Mouse (Mus musculus): ENCODE data around the gene 2200002D01Rik. TPM values are rescaled to one million over a fixed set of nuclear protein-coding genes. Genes with fewer than 3 reads are reported as not detected.
A peak's percentile ranks its signal among the peaks of the same experiment; 100 is the strongest.

Gene 2200002D01Rik
- 1.1 and 1.5 TPM in 2 replicates for polyA plus RNA-seq (2015; fragmentation: Nextera tagmentation; extraction: Ambion mirVana)

DNA sequence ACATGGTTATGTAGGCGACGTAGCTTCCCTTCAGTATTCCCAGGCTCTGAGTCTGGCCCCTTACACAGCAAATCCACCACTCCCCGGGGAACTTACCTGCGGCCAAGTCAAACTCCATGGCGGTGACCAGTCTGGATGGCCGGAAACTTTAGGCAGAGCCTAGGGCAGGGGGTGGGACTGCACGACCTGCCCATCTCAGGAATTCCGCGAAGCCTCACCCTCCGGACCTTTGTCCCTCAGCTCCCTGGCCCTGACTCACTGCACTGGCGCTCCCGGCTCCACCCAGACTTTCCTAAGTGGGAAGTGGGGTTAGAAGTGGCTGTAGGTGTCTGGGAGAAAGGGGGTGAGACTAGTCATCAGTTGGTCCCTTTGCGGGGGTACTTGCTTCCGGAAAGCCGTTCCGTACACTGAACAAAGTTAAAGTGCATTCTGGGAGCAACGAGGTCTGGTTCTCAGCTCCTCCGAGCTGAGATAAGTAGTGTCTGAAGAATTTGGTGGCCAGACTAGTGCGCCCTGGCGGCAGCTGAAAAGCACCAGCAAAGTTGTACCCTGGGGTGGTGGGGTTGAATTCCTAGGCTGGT lies at the start of gene 2200002D01Rik:
TSS of gene 2200002D01Rik (minus strand) at position 206 of the 581 bp plus-strand sequence.
- Histone ChIP-seq H3K27ac (no peak within 1 kb of the TSS), H3K4me3 (0 out of 2 replicates have a peak within 1 kb of the TSS, but pooled peaks have one; percentile 13), H3K36me3 (replicated peaks) (no peaks in the 10 kb centered on the region), H3K27me3 (replicated peaks) (peaks cover 14% of the 10 kb centered on the region), H3K4me1 (peaks cover 7% of the 10 kb centered on the region; the same call in 1 of the 2 replicates), H3K4me2 (peak within 1 kb of the TSS; percentile 33), H3K9me3 (no peaks in the 10 kb centered on the region), H3K9ac (no peak within 1 kb of the TSS)
- no peak for ATAC-seq (replicated peaks)
- 13% methylated on average over 20 of the region's 20 CpGs for WGBS

DNA sequence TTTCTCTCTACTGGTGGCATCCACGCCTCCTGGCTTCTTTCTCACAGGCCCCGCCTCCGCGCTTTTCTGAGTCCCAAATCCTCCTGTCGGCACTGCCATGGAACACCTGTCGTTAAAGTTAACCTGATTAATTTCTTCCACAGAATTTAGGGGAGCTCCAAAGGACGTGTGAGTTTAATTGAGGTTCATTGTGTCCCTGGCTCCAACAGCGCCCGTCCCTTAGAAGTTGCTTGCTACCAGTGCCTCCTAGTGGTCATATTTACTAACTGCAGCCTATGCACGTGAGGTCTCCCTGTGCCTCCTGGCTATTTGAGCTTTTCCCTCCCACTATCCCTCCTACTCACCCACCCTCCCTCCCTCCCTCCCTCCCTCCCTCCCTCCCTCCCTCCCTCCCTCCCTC lies 48.7 kb upstream of the 2200002D01Rik start:
- H3K27ac ChIP-seq: no peak overlapping the region
- no peaks in the 10 kb centered on the region for H3K36me3 ChIP-seq (replicated peaks)
- no peaks in the 10 kb centered on the region for H3K9me3 ChIP-seq
- 13% methylated on average over 10 of the region's 10 CpGs for WGBS
- no peak overlapping the region for H3K9ac ChIP-seq
- H3K4me3 ChIP-seq: no peak overlapping the region
- ATAC-seq (replicated peaks): no peak
- H3K27me3 ChIP-seq (replicated peaks): no peaks in the 10 kb centered on the region
- H3K4me1 ChIP-seq: peaks cover 11% of the 10 kb centered on the region
- no peak overlapping the region for H3K4me2 ChIP-seq

DNA sequence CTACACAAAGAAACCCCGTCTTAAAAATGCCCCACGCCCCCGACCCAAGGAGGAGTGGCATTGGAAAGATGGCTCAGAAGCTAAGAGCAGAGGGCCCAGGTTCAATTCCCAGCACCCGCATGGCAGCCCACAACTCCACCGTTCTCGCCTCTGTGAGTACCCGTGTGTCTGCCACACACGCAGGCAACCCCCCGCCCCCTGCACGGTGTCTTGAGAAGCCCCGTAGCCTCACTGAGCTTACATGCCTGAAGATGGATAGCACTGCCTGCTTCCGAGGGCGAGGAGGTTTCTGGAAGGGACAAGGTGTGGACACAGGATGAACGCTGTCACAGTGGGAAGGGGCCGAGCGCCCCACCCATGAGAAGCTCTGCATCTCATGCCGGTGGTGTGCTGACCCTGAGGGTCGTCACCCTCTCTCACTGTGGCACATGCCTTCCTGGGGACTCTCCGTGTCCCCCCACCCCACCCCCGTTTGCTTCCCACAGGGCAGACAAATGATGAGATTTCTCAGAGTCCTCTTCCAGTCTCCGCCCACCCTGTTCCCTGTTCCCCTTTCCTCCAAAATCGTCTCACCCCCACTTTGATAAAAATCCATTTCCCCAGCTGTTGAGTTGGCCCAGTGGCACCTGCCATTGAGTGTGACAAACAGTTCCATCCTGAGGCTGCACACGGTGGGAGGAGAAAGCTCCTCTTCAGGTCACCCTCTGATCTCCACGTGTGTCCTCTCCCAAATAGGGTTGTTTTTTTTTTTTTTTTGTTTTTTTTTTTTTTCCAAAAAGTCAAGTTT lies 47.8 kb upstream of the 2200002D01Rik start:
- Histone ChIP-seq H3K36me3 (replicated peaks) (no peaks in the 10 kb centered on the region), H3K27ac (no peak overlapping the region), H3K27me3 (replicated peaks) (no peaks in the 10 kb centered on the region), H3K9me3 (no peaks in the 10 kb centered on the region), H3K4me3 (no peak overlapping the region), H3K9ac (no peak overlapping the region), H3K4me1 (peaks cover 12% of the 10 kb centered on the region), H3K4me2 (no peak overlapping the region)
- no peak for ATAC-seq (replicated peaks)
- 82% methylated on average over 24 of the region's 24 CpGs for WGBS

DNA sequence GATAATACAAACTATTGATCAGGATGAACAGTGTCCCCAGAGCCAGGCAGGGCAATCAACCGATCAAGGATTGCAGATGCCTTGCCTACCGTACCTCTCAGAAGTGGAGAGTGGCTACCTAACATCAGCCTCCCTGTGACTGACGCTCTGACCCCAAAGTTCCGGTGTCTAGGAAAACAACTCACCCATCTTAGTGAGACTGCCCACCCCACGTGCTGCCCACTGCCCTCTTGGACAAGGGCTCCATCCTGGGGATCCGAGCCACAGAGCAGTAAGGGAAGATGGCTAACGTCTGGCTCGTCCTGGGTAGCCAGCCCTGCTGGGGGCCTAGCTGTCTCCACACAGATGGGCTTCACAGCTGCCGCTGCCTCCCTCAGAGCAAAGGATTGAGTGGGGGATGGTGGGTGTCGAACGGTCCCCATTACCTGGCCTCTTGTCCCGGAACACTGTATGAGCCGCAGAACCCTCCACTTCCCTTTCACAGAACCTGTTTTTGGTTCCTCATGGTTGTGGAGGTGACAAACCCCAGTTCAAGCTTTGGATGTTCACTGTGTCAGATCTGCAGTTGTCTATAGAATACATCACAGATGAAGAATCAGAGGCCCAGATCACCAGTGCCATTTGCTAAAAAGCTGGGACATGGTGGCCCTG lies 46.0 kb upstream of the 2200002D01Rik start:
- Histone ChIP-seq H3K36me3 (replicated peaks) (no peaks in the 10 kb centered on the region), H3K27me3 (replicated peaks) (no peaks in the 10 kb centered on the region), H3K9ac (no peak overlapping the region), H3K9me3 (no peaks in the 10 kb centered on the region), H3K4me3 (no peak overlapping the region), H3K4me1 (peaks cover 16% of the 10 kb centered on the region), H3K27ac (no peak overlapping the region), H3K4me2 (no peak overlapping the region)
- 63% methylated on average over 13 of the region's 13 CpGs for WGBS
- ATAC-seq (replicated peaks): no peak

DNA sequence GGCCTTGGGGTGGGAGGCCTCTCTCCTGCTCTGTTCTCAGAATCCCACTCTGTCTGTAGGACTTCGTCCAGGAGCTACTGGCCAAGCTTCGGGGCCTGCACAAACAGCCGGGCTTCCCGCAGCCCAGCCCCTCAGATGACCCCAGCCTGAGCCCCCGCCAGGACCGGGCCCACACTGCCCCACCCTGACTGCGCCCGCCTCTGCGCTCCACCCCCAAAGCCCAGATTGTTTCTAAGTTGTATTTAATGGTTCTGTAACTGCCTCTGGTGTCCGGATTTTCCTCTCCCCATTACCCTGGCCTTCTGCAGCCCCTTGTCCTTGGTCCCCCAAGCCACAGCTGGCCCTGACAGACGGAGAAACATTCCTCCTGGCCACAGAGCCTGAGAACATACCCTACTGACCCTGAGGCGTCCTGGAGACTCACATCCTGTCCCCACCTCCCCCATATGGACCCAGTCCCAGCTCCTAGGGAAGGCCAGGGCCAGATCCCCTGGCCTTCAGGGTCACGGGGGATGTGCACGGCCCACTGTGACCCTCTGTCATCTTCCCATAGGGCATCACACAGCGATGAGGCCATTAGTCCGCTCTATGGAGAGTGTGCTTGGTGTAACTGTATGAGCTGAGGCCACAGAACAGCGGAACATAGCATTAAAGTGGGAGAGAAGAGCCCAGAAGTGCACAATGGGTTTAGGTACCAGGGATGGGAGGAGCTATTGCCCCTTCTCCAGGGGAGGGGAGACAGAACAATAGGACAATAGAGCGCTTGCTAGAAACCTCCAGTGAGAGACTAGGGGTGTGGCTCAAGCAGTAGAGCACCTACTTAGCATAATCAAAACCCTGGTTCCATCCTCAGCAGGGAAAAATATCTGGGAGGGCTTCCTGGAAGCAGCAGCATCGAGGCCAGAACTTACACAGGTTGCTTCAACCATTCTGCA lies 45.1 kb upstream of the 2200002D01Rik start:
- 28% methylated on average over 19 of the region's 19 CpGs for WGBS
- Histone ChIP-seq H3K27me3 (replicated peaks) (no peaks in the 10 kb centered on the region), H3K27ac (0 out of 2 replicates have a peak overlapping the region, but pooled peaks have one; percentile 42), H3K9ac (no peak overlapping the region; the same call in 1 of the 2 replicates), H3K4me2 (no peak overlapping the region), H3K4me3 (no peak overlapping the region), H3K36me3 (replicated peaks) (no peaks in the 10 kb centered on the region), H3K9me3 (no peaks in the 10 kb centered on the region), H3K4me1 (peaks cover 24% of the 10 kb centered on the region)
- no peak for ATAC-seq (replicated peaks)

DNA sequence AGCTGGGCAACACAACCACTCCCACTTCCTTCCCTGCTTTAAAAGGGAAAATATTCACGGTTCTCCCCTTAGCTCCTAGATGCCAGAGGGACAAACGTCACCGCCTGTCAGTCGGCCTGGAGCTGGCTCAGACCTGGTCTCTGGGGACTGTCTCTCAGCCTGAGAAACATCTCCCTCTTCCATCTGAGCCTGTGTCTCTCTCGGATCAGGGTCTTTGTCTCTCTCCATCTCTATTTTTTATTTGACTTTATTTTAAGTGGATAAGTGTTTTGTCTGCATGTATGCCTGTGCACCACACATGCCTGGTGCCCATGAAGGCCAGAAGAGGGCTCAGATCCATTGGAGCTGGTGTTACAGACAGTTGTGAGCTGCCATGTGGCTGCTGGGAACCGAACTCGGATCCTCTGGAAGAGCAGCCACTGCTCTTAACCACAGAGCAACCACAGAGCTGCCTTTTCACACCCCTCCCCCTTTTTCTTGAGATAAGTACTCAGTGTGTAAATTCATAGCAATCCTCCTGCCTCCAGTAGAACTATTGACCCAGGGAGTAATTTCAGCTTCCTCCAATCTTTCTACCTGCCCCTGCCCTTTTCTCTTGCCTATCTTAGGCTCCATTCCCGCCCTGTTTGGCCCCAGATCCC lies 44.3 kb upstream of the 2200002D01Rik start:
- H3K9ac ChIP-seq: no peak overlapping the region
- no peak for ATAC-seq (replicated peaks)
- 23% methylated on average over 8 of the region's 8 CpGs for WGBS
- no peaks in the 10 kb centered on the region for H3K27me3 ChIP-seq (replicated peaks)
- H3K4me1 ChIP-seq: peaks cover 24% of the 10 kb centered on the region
- H3K36me3 ChIP-seq (replicated peaks): no peaks in the 10 kb centered on the region
- no peaks in the 10 kb centered on the region for H3K9me3 ChIP-seq
- H3K4me3 ChIP-seq: no peak overlapping the region
- H3K4me2 ChIP-seq: no peak overlapping the region
- H3K27ac ChIP-seq: 0 out of 2 replicates have a peak overlapping the region, but pooled peaks have one; percentile 42

DNA sequence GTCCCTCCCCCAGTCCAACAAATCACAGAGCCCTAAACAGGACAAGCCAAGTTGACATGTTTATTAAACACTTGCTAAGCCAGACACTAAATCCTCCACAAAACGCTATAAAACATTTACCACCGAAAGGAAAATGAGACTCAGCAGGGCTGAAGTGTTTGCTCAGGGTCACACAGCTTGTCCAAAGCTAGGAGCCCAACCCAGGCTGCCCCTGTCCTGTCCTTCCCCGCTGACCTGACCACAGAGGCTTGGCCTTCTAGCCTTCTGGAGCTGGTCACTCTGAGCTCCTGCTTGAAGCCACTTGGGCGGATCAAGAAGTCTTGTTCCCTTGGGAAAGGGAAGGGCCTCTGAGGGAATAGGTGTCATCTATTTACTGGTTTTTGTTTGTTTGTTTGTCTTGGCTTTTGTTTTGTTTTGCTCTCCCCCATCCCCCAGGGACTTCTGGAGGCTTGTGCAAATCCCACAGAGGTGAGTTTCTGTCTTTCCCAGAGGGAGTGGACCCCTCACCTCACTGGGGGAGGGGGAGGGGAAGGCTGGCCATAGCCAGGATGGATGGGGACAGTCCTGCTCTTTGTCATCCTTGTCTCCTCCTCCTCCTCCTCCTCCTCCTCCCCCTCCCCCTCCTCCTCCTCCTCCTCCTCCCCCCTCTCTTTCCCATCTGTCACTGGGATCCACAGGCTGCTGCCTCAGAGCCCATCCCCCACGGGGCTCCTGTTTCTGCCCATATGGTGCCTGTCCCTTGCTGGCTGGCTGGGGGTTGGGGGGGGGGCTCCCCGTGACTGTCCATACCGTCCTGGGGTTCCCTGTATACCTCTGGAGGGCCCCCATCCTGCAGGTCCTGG lies 43.6 kb upstream of the 2200002D01Rik start:
- H3K27me3 ChIP-seq (replicated peaks): no peaks in the 10 kb centered on the region
- H3K27ac ChIP-seq: no peak overlapping the region
- no peak overlapping the region for H3K4me3 ChIP-seq
- peaks cover 24% of the 10 kb centered on the region for H3K4me1 ChIP-seq
- no peaks in the 10 kb centered on the region for H3K9me3 ChIP-seq
- no peak overlapping the region for H3K4me2 ChIP-seq
- 0 out of 2 replicates have a peak, but pooled peaks have one; percentile 37 for ATAC-seq (replicated peaks)
- H3K9ac ChIP-seq: no peak overlapping the region
- 24% methylated on average over 6 of the region's 7 CpGs for WGBS
- H3K36me3 ChIP-seq (replicated peaks): no peaks in the 10 kb centered on the region

DNA sequence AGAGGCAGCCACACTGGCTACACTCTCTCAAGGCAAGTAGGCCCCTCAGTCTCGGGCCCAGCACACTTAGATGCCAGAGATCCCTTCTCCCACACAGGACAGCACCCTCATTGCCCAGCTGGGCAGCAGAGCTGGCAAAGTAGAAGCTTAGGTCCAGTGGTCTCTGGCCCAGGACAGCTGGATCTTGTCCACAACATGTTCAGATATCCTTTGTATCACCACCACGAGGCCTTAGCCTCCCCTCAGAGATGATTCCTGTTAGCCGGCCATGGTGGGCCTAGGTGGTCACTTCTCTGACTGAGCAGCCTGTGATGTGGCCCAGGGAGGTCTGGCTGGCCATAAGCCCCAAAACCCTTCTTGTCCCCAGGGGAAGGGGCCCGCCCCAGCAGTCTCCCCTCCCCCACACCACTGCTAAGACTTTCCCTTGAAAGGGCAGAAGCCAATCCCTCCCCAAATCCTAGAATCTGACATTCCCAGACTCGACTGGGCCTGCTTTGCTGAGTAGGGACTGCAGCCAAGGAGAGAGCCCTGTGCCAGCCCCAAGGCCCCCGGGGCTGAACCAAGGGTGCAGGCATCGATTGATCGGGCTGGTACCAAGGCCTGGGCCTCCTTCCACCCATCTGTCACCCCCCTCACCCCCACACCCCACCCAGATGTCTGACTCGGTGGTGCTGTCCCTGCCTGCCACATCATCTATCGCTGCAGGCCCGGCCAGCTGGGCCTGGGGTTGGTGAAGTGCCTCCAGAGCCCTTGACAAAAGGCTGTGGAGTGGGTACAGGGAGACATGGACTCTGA lies 42.6 kb upstream of the 2200002D01Rik start:
- Histone ChIP-seq H3K4me2 (no peak overlapping the region), H3K27me3 (replicated peaks) (no peaks in the 10 kb centered on the region), H3K4me1 (peaks cover 24% of the 10 kb centered on the region), H3K9ac (no peak overlapping the region), H3K36me3 (replicated peaks) (no peaks in the 10 kb centered on the region), H3K9me3 (no peaks in the 10 kb centered on the region), H3K27ac (no peak overlapping the region), H3K4me3 (no peak overlapping the region)
- no peak for ATAC-seq (replicated peaks)
- 29% methylated on average over 11 of the region's 11 CpGs for WGBS

DNA sequence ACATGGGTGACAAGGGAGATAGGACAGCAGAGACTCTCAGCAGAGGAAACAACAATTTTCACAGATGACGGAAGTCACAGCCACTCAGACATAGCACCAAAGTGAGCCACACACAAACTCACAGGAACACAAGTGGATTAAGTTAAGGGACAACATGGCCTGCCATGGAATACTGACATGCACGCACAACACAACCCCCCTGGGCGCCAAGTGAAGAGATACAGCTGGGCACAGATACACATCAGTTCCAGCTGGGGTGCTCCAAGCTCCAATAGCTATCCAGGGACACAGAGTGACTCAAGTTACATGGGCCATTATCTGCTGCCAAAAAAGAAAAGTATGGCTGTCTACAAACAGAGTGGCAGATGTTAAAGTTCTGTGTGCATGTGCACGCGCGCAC lies 41.6 kb upstream of the 2200002D01Rik start:
- H3K4me2 ChIP-seq: peak overlapping the region; percentile 91; the same call in 1 of the 2 replicates
- H3K9ac ChIP-seq: no peak overlapping the region
- peak overlapping the region; percentile 47; the same call in 1 of the 2 replicates for H3K4me3 ChIP-seq
- no peaks in the 10 kb centered on the region for H3K36me3 ChIP-seq (replicated peaks)
- no peak for ATAC-seq (replicated peaks)
- no peaks in the 10 kb centered on the region for H3K9me3 ChIP-seq
- H3K4me1 ChIP-seq: peaks cover 24% of the 10 kb centered on the region
- H3K27me3 ChIP-seq (replicated peaks): no peaks in the 10 kb centered on the region; the same call in 1 of the 2 replicates
- WGBS: 84% methylated on average over 6 of the region's 6 CpGs
- H3K27ac ChIP-seq: no peak overlapping the region

All from midbrain, embryonic 15.5 days (tissue).